Mouse (Mus musculus): ENCODE data around the gene Pom121. TPM values are rescaled to one million over a fixed set of nuclear protein-coding genes. Genes with fewer than 3 reads are reported as not detected.
A peak's percentile ranks its signal among the peaks of the same experiment; 100 is the strongest.

Gene Pom121
- polyA plus RNA-seq, 1 experiment from 2014 or later = 33.2 TPM

DNA sequence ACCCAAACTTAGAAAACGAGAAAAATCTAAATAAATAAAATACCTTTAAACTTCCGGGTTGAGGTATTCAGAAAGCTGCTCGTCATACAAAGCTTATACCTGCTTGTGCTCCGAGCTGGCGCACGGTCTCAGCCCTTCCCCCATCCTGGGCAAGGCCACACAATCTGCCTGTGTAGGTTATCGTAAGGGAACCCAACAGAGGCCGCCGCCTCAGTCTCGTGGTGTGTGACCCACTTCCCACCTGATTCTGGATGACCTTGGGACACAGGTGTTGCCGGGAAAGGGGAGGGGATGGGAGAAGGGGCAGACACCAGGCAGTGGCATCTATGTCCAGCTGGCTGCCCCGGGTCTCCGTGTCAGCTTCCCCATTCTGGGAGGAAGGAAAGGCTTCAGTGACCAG is 42.7 kb downstream of the Pom121 start:
- peaks cover 50% of the 10 kb centered on the region for H3K27me3 ChIP-seq
- ATAC-seq (no peak), DNase-seq (ENCODE audit: low read depth, low spot score) (no peak)
- in situ Hi-C loops (cut with MboI; ENCODE audit: low pct_unique_long_range_greater_than_20kb) = no loop called here
- ChIA-PET POLR2A (no interaction called here), CTCF (interaction anchor here (1.4 kb wide), 1 partner anchor 10 kb away, joined by 3 read pairs; no protein-coding TSS in a partner anchor)
- TF ChIP-seq CTCF (IDR thresholded peaks at IDR 0.05) = no peak

DNA sequence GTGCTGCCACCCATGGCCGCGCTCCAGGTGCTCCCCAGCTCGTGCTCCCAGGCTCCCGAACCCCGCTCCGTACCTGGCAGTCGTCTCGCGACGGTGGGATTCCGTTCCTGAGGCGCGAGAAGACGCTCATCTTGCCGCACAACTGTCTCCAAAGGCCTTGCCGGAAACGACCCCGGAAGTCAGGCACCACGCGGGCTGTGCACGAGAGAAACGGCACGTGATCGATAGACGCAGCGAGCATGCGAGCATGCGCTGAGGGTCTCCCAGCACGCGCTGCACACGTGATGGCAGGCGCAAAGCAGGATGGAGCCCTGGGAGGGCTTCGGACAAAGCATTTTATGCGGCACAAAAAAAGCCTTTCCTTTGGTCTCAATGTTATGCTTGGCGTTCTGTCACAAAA is 44.5 kb downstream of the Pom121 start, which contains the start of gene Fkbp6:
Gene Fkbp6 (minus strand): TSS at position 183 of the 400 bp plus-strand sequence.
- in situ Hi-C loops (cut with MboI; ENCODE audit: low pct_unique_long_range_greater_than_20kb) = no loop called here
- POLR2A ChIA-PET = no interaction called here
- peaks cover 58% of the 10 kb centered on the region for H3K27me3 ChIP-seq

DNA sequence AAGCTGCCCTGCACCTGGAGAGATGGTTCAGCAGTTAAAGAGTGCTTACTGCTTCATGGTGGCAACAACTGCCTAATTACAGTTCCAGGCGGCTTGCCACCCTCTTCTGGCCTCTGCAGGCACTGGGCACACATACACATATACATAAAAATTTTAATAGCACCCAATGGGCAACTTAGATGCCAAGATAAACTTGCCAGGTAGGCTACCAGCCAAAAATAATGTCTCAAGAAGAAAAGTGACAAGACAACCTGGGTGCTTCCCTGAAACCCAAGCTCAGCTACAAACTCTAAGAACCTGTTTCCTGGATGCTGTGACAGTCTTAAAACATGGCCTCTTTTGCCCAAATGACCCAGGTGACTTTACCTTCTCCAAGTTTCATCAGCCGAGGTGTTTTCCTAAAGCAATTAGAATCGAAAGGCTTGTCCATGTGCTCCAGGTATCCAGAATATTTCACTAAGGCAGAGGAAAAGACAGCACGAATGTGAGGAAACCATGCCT is 46.8 kb downstream of the Pom121 start:
- ChIA-PET POLR2A (interaction anchor here (0.6 kb wide), 1 partner anchor 253 kb away, joined by 3 read pairs; no protein-coding TSS in a partner anchor), CTCF (interaction anchor here (1.9 kb wide), 1 partner anchor 19 kb away, joined by 6 read pairs; no protein-coding TSS in a partner anchor)
- no peak for DNase-seq (ENCODE audit: low read depth, low spot score)
- no peak for TF ChIP-seq CTCF (IDR thresholded peaks at IDR 0.05)
- in situ Hi-C loops (cut with MboI; ENCODE audit: low pct_unique_long_range_greater_than_20kb) = no loop called here
- no peak for ATAC-seq
- H3K27me3 ChIP-seq = peaks cover 44% of the 10 kb centered on the region

More for the DNA sequence above, 44.5 kb downstream of the Pom121 start, which contains the start of gene Fkbp6:
- ATAC-seq = no peak
- no peak for DNase-seq (ENCODE audit: low read depth, low spot score)
- CTCF ChIA-PET = no interaction called here
- no peak for TF ChIP-seq CTCF (IDR thresholded peaks at IDR 0.05)

DNA sequence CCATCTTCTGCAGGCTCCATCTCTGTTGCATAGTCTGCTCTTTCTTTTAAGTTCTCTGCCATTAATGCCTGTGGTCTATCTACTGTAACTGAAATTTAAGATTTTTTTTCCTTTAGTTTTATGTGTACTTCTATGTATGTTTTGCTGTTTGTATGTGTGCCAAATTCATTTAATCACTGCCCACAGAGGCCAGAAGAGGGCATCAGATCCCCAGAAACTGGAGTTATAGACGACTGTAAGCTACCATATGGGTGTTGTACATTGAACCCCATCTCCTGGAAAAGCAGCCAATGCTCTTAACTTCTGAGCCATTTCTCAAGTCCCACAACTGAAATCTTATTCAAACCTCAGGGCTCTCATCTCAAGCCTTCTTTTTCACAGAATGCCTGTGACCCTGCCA is 47.9 kb downstream of the Pom121 start:
- DNase-seq (ENCODE audit: low read depth, low spot score) (no peak), ATAC-seq (no peak)
- in situ Hi-C loops (cut with MboI; ENCODE audit: low pct_unique_long_range_greater_than_20kb) = no loop called here
- peak; percentile 61 for TF ChIP-seq CTCF (IDR thresholded peaks at IDR 0.05)
- POLR2A ChIA-PET = interaction anchor here (0.6 kb wide), 1 partner anchor 199 kb away, joined by 4 read pairs; no protein-coding TSS in a partner anchor
- peaks cover 51% of the 10 kb centered on the region for H3K27me3 ChIP-seq
- CTCF ChIA-PET = interaction anchor here (1.4 to 1.9 kb wide), 3 partner anchors 8 to 20 kb away, joined by 3 to 6 read pairs (median 4); no protein-coding TSS in a partner anchor

DNA sequence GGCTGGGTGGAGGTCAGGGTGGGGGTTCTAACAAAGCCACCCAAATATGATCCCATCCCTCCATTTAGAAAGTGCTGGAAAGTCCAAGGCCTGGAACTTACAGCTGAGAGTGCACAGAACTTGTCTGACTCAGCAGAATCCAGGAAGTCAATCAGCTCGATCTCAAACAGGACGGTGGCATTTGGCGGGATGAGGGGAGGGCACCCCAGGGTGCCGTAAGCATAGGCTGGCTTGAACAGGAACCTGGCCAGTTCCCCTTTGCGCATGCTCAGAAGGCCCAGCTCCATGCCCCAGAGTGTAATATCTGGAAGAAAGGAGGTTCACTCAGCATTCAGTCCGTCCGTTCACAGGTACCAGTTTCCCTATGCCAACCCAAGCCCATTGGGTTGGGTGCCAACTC is 48.4 kb downstream of the Pom121 start:
- DNase-seq (ENCODE audit: low read depth, low spot score) = no peak
- CTCF ChIA-PET = interaction anchor here (1.4 to 1.9 kb wide), 4 partner anchors 8 to 21 kb away, joined by 3 to 6 read pairs (median 4); no protein-coding TSS in a partner anchor
- POLR2A ChIA-PET = interaction anchor here (0.6 kb wide), 1 partner anchor 124 kb away, joined by 3 read pairs; no protein-coding TSS in a partner anchor
- in situ Hi-C loops (cut with MboI; ENCODE audit: low pct_unique_long_range_greater_than_20kb) = no loop called here
- ATAC-seq = no peak
- peaks cover 55% of the 10 kb centered on the region for H3K27me3 ChIP-seq
- TF ChIP-seq CTCF (IDR thresholded peaks at IDR 0.05) = no peak

DNA sequence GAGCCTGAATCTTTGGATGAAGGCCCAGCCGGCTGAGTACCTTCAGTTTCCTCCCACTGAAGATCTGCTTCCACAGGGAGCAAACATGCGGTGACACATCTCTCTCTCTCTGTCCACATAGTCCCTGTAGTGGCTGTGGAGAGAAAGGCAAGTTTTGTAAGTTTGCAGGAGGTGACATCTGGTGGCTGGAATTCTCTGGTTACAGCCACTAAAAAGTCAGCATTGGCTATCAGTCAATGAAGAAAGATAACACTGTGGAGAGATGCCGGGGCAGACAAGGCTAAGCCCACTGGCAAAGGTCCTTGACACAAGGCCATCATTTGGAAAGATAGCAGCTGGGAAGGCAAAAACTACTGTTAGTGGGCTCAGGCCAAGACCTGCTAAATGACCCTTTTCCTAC is 56.8 kb downstream of the Pom121 start:
- H3K27me3 ChIP-seq = peaks cover 67% of the 10 kb centered on the region
- no peak for ATAC-seq
- DNase-seq (ENCODE audit: low read depth, low spot score) = no peak
- ChIA-PET POLR2A (no interaction called here), CTCF (no interaction called here)
- TF ChIP-seq CTCF (IDR thresholded peaks at IDR 0.05) = peak; percentile 36
- in situ Hi-C loops (cut with MboI; ENCODE audit: low pct_unique_long_range_greater_than_20kb) = no loop called here

DNA sequence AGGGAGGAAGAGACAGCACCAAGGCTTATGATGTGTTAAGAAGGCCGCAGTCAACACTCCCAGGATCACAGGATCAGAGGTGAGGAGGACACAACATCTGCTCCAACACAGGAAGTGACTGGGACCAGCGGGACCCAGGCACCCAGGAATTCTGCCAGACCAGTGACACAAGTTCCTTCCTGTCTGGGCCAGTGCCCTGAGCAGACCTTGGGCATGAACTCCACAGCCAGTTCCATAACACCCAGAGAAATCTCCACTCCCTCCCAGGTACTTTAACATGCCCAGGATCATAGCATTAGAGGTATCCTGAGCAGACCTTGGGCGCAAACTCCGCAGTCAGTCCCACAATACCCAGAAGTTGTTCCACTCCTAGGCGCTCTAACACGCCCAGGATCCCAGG is 63.2 kb downstream of the Pom121 start:
- ATAC-seq = no peak
- no peak for DNase-seq (ENCODE audit: low read depth, low spot score)
- no peak for TF ChIP-seq CTCF (IDR thresholded peaks at IDR 0.05)
- peaks cover 24% of the 10 kb centered on the region for H3K27me3 ChIP-seq
- in situ Hi-C loops (cut with MboI; ENCODE audit: low pct_unique_long_range_greater_than_20kb) = no loop called here
- CTCF ChIA-PET = no interaction called here
- POLR2A ChIA-PET = no interaction called here

DNA sequence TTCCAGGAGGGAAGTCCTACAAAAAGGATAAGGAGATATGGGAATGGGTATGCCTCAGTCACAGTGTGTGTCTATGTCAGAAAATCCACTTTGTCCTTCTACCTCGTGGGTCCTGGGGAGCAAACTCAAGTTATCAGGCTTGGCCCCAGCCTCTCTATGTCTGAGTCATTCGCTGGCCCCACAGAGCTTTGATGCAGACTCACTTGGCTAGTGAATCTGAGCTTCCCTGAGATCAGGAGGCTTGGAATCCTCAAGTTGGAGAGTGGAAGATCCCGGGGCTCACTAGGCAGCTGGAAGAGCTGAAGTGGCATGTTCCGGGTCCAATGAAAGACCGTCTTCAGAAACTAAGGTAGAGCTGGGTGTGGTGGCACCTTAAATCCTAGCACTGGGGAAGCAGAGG is 64.1 kb downstream of the Pom121 start:
- no peak for ATAC-seq
- in situ Hi-C loops (cut with MboI; ENCODE audit: low pct_unique_long_range_greater_than_20kb) = no loop called here

DNA sequence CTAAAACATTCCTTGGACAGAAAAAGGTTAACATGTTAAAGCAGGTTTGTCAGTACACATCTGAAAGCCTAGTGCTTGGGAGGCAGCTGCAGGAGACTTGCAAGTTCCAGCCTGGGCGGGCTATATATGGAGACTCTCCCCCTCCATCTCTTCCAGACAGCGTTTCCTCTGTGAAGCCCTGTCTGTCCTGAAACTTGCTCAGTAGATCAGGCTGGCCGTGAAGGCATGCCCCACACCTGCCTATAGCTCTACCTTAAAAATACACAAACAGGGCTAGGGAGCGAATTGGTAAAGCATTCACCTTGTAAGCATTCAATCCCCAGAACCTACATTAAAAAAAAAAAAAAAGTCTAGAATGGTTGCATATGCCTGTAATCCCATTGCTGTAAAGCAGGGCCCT is 64.9 kb downstream of the Pom121 start:
- POLR2A ChIA-PET = interaction anchor here (0.6 kb wide), 1 partner anchor 33 kb away, joined by 4 read pairs; no protein-coding TSS in a partner anchor

More for the DNA sequence above, 64.1 kb downstream of the Pom121 start:
- TF ChIP-seq CTCF (IDR thresholded peaks at IDR 0.05) = no peak
- ChIA-PET POLR2A (interaction anchor here (0.6 kb wide), 1 partner anchor 92 kb away, joined by 3 read pairs; no protein-coding TSS in a partner anchor), CTCF (no interaction called here)
- H3K27me3 ChIP-seq = peaks cover 23% of the 10 kb centered on the region
- no peak for DNase-seq (ENCODE audit: low read depth, low spot score)

More for the DNA sequence above, 64.9 kb downstream of the Pom121 start:
- H3K27me3 ChIP-seq = peaks cover 19% of the 10 kb centered on the region
- no peak for TF ChIP-seq CTCF (IDR thresholded peaks at IDR 0.05)
- CTCF ChIA-PET = no interaction called here
- ATAC-seq = no peak
- in situ Hi-C loops (cut with MboI; ENCODE audit: low pct_unique_long_range_greater_than_20kb) = no loop called here
- DNase-seq (ENCODE audit: low read depth, low spot score) = no peak

Other genes starting within 250 kb of the Pom121 start
- 12.3 TPM for gene Tbl2, start 244.9 kb downstream of the Pom121 start, polyA plus RNA-seq (2021)
- gene Bcl7b, start 226.3 kb downstream of the Pom121 start, polyA plus RNA-seq (2021) = 43.5 TPM
- 92.8 TPM for gene Baz1b, start 207.3 kb downstream of the Pom121 start, polyA plus RNA-seq (2021)
- gene Fzd9, start 143.3 kb downstream of the Pom121 start, polyA plus RNA-seq (2021) = 0.39 TPM
- gene Fkbp6, start 44.5 kb downstream of the Pom121 start, polyA plus RNA-seq (2021) = not detected
- not detected for gene Trim50, start 41.3 kb downstream of the Pom121 start, polyA plus RNA-seq (2021)
- 28.7 TPM for gene Nsun5, start 24.6 kb downstream of the Pom121 start, polyA plus RNA-seq (2021)
- gene Hip1, start 150.6 kb upstream of the Pom121 start, polyA plus RNA-seq (2021) = 74.3 TPM
- gene Ccl26, start 169.0 kb upstream of the Pom121 start, polyA plus RNA-seq (2021) = not detected
- gene Ccl24, start 178.5 kb upstream of the Pom121 start, polyA plus RNA-seq (2021) = not detected
- gene Rhbdd2, start 238.1 kb upstream of the Pom121 start, polyA plus RNA-seq (2021) = 36.7 TPM